Mouse (Mus musculus) urinary bladder, postnatal 25 days (tissue): ENCODE results near the gene Ankrd24.
"Not testable (repeated sequence)": the region's sequence is repeated elsewhere in the genome, so short reads cannot be mapped to it uniquely, and the experiment has no call there.

ENCODE experiments used
- DNase-seq: peaks from one replicate; pipeline ENCODE4 v3.0.0; 2022; ENCODE audit warnings: low spot score

Ankrd24 gene

DNA sequence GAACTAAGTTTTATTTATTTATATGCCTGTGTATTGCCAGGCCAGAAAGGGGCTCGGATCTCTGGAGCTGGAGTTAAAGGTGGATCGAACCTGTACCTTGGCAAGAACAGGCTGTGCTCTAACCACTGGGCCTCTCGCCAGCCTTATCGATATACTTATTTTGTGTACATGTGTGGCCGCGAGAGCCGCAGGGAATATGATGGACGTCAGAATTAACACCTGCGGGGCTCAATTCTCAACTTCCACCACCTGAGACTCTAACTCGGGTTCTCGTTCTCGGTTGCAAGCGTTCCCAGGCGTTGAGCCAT, 22.7 kb upstream of the Ankrd24 start:
- no peak for DNase-seq

DNA sequence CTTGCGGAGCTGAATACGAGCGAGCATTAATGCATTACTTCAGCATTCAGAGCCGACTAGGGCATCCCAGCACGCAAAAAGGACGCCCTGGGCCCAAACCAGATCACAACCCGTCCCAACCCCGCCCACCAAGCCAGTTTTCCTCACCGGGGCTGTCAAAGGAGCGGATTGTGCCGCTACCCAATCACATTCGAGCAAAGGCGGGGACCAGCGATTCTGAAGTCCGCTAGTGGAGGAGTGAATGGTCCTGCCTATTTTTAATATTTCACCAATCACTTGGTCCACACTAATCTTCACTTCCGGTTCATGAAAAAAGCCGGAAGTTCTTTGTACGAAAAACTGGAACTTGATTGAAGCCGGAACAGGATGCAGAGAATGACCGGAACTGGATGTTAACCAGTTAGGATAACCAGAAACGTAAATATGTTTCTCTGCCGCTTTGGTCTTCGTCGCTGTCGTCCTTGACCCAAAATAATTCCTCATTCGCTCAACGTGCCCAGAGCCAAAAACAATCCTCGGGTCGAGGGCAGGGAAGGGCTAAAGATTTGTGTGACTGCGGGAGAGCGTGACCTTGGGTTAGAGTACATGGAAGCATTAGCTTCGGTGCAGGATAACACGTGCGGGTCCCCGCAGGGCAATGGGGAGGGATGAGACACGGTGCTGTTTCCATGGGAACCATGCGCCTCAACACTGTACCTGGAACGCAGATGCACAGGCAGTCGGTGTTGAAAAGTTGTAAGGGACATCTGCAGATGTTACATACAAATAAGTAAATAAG, 22.2 kb upstream of the Ankrd24 start, which contains the start of gene BC025920:
BC025920 (plus strand) TSS at position 297 of the 778 bp plus-strand sequence.
- peak; percentile 77 for DNase-seq

DNA sequence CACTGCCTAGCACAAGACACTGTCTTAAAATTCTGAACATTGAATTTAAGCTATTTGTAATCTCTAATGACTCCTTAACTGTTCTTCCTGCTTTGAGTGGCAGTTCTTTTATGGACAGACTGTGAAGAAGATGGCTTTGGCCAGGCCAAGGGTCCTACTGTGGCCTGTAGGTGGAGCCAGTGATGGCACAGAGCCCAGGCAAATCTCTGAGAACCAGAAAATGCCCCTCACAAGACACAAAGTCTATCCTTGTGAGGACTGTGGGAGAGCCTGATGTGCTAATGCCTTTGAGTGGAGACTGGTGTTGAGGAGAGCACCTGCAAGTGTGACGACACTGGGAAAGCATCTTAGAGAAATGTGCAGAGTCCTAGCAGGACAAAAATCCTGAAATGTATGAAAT, 20.0 kb upstream of the Ankrd24 start:
- DNase-seq: no peak

DNA sequence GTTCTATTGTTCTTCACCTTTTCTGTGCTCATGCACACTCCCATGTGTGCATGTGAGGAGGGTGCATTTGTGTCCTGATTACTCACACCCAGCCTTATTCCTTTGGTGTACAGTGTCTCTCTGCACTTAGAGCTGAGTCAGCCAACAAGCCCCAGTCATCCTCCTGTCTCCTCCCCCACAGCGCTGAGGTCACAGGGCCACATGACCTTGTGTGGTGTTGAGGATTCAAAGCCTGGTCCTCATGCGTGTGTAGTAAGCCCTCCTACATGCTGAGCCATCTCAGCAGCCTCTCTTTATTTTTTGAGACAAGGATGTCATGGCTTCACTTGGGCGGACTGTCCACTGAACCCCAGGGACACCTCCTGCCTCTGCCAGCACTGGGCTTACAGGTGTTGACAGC, 15.6 kb upstream of the Ankrd24 start:
- no peak for DNase-seq

DNA sequence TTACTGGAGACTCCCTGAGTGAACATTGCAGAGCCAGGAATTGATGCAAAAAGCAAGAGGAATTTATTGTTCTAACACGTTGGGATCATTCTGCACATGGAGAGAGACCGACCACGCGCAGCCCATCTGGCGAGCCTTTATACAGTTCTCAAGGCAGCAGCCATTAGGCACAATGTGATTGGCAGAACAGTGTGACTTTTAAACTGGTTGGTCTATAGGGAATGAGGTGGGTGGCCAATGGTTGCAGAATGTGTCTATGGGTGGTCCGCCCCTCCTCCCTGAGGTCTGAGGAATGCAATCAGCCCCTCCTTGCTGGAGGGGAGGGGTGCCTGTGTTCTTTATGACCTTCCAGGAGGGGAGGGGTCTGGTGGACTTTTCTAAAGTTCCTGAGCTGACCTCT, 12.9 kb upstream of the Ankrd24 start:
- DNase-seq: no peak

DNA sequence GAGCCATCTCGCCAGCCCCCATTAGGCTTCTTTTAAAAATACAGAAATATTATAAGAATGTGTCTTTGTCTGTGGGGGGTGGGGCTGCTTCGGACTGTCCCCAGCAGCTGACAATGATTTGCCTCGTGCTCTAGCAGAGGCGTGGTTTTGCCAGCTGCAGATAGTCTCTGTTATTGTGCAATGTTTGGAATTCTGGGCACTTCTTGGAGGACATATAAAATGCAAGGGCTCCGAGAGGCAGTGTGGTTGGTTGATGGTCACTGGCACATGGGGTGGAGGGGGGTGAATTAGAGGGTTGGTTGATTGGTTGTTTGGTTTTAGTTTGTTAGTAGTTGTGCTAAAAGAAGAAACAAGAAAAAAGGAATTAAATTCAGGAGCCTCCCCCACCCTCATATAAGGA, 8.4 kb upstream of the Ankrd24 start:
- DNase-seq: no peak

DNA sequence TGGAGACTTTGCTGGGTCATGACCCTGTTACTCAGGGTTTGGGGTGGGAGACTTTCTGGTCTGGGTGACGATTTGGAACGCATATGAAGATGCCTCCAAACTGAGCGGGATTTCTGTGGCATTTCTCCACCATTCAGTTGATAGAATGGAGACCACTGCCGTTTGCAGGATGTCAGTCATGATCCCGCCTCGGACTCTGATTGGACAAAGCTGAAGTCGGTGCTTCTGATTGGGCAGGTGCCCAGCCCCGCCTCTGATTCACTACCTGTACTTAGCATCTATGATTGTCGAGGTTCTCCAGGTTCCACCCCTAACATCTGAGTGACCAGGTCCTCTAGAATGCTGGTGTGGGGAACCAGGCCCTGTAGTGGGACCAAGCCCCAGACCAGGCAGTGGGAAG, 7.6 kb upstream of the Ankrd24 start:
- no peak for DNase-seq

DNA sequence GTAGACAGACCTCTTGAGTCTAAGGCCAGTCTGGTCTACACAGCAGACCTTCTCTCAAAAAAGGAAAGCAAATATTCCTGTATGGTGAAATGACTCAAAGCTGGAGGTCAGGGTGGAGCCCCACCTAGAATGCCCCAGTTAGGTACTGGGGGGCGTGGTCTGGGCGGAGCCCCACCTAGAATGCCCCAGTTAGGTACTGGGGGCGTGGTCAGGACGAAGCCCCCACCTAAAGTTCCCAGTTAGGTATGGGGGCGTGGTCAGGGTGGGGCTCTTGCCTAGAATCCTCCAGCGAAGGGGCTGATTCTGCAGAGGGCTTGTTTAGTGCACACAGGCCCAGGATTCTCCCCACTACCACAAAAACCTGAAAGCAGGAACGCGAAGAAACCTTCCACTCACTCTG, 4.9 kb upstream of the Ankrd24 start:
- DNase-seq: no peak

DNA sequence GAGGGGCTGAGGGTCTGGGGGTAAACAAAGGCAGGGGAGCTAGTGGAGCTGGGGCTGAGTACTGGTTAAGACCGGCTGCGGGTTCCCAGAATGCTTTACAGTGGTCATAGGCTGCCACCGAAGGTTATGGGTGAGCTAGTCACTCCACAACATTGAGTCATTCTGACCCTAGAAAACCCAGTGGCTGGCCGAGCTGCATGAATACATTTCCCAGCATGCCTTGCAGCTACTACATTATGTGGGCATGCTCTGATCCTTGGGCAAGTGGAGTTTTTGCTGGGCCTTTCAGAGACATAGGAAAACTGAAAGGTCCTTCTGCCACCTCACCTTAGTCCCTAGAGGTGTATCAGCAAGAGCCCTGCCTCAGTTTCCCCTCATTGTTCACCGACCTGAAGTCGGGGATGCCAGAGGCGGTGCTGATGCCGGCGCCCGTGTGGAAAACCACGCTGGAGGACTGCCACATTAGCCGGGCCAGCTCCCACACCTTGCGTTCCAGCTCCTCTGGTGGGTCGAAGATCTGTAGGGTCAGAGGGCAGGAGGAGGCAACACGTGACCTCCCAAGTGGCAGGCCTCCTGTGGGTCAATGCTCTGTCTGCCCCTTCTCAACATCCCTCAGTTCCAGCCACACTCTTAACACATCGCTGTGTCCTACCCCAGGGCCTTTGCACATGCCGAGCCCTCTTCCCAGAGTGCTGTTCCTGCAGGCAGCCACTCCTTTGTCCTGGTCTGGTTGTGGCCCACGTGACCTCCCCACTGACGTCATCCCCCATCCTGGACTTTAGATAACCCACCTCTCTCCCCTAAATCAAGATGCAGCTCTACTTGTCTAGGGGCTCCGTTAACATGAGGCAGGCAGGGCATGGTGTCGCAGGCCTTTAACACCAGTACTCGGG, 2.0 kb upstream of the Ankrd24 start:
- DNase-seq: no peak

DNA sequence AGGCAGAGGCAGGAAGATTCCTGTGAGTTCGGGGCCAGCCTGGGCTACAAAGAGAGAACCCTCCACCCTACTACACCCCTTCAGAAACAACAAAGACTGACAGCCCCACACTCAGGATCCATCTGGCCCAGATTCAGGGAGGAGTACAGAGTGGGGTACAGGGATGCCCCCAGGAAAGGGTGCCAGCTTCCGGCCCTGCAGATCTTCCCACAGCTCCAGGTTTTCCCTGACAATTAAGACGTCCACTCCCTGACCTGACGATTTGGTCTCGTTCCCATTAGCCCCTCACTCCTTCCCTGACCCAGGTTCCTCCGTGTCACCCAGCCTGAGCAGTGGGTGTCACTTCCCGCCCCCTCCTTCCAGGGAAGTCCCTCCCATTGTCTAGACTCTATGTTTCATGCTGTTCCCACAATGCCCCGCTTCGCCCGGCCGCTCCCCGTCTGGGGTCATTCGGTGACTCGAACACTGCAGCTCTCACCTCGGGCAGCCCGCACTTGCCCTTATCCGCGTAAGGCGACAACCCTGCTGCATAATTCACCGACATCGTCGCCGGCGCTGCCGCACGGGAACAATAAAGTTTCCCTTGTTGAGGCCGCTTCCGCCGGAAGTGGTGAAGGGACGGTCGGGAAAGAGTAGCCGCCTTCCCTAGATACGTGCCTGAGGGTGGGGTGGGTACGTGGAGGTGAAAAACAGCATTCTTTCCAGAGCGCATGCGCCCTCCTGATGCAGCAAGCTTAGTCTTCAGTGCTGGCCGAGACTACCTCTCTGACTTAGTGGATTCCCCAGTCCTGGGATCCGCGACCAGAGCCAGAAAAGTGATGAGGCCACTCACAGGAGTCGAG, 1.1 kb upstream of the Ankrd24 start, which contains the start of gene Sirt6:
Sirt6 (minus strand) TSS at position 804 of the 842 bp plus-strand sequence.
- DNase-seq: peak; percentile 82

DNA sequence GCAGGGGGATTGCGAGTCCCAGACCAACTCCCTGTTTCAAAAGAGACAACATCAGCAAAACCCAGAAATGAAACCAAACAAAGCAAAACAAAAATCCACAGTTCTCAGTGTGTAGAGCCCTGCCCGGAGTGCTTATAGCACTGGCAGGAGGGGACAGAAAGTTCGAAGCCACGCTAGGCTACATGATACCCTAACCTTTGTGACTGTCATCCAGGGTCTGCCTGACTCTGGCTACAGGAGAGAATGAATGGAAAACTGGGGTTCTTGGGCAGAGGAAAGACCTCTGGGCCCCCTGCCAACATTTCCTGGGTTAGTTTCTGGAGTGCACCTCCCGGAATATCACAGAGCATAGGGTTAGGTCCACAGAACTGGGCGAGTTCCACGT, 512 bp upstream of the Ankrd24 start:
- no peak for DNase-seq

DNA sequence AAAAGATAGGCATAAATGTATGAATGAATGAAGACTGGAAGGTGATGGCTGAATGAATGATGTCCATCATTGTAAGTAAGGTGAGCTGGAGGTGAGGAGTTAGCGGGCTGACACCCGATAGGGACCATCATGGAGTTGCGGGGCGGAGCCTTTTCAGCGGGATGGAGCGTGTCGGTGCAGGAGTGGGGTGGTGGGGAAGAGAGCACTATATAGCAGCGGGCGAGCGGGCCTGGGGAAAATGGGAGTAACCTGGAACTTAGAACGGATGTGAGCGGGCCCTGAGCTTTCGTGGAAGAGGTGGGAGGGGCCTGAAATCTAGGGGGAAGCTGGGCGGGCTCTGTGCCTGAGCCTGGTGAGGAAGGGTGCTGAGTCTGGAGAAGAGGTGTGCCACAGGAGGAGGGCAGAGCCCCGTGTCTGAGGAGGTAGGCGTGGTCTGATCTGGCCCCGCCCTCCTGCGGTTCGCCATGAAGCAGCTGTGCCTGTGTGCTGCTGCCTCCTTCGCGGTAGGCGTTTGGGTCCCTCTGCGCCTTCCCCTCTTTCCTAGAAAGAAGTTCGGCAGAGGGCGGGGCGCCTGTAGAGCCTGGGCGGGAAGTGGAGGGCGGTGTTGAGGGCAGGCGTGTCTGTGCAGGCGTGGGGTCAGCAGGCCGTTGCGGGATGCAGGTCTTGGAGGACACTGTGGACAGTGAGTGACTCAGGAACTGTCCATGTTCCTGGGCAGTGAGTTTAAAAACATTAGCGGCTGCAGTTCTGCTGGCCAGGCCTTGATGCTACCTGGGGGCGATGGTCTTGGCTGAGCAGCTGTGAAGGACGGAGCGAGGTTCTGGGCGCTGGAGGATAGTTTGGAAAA, 5.1 kb downstream of the Ankrd24 start:
- peak; percentile 77 for DNase-seq

DNA sequence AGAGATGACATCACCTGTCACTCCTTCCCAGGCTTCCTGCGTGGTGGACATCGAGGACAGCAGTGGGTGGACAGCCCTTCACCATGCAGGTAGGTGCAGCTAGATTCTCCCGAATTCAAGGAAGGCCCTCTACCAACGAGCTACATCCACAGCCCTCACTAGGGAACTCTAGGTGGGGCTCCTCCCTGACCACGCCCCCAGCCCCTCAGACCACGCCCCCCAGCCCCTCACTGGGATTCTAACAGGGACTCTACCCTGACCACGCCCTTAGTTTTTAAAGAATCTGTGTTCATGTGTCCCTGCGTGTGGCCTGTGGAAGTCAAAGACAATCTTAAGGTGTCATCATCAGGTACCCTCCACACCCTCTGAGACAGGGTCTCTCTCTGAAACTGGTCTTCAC, 8.0 kb downstream of the Ankrd24 start:
- DNase-seq: no peak

DNA sequence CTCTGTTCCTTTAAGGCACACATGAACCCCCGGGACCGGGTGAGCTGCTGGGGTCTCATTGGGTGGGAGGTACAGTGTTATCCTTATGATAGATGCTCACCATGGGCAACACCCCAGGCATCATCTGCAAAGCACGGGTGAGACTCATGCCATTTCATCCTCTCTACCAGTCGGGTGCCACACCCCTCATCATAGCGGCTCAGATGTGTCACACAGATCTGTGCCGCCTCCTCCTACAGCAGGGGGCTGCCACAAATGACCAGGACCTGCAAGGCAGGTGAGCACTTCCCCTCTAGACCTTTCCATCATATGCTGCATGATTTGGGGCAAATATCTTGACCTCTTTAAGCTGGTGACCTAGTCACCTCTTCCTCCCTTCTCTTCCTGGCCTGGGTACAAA, 9.8 kb downstream of the Ankrd24 start:
- no peak for DNase-seq

DNA sequence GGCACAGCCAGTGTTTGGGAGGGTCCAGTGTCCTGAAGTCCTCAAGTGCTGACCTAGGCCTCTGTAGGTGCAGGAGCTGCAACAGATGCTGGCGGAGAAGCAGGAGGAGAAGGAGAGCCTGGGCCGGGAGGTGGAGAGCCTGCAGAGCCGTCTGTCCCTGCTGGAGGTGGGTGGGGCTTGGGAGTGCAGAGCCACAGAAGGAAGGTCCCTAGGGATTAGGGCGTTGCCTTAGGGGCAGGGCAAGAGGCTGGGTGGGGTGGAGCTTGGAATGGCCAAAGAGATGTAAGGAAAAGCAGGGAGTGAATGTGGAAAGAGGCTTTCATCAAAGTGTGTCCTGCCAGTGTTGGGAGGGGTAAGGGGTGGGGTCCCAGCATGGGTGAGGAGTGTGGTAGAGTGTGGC, 12.5 kb downstream of the Ankrd24 start:
- DNase-seq: not testable (repeated sequence)

DNA sequence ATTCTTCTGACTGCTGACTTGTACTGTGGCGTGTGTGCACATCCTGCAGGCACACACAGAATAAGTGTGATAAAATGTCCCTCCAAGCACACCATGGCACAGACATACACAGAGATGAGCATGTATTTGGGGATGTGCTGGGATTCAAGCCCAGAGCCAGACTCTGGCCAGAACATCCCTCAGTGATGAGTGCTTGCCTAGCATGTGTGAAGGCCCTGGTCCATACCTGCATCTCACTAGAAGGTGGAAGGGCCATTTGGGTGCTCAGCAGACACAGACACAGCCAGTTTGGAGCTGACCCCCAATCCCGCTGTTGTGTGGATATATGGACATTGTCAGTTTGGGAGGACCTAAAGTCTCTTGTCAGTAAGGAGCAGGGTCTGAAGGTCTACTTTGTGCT, 13.2 kb downstream of the Ankrd24 start:
- DNase-seq: no peak

DNA sequence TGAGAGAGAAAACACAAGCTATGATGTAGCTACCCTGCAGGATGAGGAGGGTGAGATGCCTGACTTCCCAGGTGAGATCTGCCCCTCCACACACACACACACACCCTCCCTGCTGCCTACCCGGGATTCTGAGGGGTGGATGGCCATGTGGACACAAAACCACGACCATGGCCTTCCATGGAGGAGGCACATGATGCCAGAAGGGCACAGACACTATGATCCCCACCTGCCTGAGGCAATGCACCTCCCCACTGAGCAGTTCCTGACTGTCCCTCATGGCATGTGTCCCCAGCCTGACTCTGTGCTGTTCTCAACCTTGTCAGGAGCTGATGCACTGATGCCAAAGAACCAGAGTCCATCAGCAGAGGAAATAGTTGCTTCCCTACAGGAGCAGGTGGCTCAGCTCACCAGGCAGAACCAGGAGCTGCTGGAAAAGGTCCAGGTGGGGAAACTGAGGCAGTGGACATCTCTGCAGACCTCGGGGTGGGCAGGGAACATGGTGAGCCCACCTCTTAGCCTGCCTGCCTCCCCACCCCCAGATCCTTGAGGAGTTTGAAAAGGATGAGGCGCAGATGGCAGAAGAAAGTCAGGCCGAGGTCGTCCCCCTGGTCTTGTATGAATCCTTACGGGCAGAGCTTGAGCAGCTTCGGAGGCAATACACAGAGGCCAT, 13.8 kb downstream of the Ankrd24 start:
- no peak for DNase-seq

DNA sequence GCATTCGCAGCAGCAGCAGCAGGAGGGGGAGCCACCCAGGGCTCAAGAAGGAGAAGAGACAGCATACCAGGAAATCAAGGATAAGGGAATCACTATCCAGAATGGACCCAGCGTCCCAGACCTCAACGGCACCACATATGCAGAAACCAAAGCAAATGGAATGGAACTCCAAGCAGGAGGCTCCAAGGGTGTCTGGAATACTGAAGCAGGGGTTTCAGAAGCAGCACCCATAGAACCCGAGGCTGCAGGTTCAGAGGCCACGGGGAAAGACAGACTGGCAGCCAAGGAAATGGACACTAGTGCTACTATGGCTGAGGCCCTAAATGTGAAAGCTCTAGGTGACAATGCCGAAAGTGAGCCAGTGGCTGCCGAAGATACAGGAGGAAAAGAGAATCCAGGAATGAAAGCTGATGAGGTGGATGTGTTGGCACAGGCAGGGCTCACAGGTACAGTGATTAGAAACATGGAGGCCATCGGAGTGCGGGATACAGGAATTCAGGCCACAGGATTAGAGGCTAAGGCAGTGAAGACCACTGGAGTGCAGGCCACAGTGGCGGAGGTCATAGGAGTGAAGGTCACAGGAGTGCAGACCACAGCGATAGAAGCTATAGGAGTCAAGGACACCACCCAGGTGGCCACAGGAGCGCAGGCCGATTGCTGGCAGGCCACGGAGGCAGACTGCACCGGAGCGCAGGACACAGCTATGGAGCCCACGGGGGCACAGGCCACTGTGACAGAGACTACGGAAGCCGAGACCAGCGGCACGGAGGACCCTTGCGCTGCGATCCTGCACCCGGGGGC, 14.5 kb downstream of the Ankrd24 start:
- DNase-seq: no peak

DNA sequence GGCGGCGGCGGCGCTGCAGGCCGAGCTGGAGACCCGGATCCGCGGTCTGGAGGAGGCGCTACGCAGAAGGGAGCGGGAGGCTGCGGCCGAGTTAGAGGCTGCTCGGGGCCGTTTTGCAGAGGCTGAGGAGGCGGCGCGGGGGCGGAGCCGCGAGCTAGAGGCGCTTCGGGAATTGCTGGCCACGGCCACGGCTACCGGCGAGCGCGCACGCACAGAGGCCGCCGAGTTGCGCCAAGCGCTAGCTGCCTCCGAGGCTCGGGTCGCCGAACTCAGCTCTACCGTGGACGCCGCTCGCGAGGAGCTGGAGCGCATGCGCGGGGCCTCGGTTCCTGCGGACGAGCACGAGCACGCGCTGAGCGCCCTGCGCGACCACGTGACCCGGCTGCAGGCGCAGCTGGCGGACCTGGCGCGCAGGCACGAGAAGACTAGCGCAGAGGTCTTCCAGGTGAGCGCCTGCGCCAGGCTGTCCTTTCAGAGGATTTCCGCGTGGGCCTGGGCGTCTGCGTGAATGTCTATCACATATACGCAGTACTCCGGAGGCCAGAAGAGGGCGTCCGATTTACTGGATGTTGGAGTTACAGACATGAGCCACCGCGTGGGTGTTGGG, 15.2 kb downstream of the Ankrd24 start:
- DNase-seq: peak; percentile 94

DNA sequence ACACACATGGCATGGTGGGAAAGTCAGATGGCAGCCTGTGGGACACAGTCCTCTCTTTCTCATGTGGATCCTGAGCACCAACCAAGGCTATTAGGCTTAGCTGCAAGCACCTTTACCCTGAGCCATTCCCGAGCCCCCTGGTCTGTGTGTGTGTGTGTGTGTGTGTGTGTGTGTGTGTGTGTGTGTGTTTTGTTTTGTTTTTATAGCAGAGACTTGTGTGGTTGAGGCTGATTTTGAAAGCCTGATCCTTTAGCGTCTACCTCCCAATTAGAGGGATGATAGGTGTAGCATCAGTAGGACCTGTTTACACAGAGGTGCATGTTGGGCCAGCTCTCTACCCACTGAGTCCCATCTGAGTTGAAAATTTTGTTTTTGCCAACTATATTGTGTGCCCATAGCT, 15.8 kb downstream of the Ankrd24 start:
- no peak for DNase-seq
